Mouse (Mus musculus): ENCODE measurements around the gene Extl2. TPM values are rescaled to one million over a fixed set of nuclear protein-coding genes. Genes with fewer than 3 reads are reported as not detected.

Gene Extl2
- polyA plus RNA-seq, 2 experiments: 8.6 to 20.1 TPM

DNA sequence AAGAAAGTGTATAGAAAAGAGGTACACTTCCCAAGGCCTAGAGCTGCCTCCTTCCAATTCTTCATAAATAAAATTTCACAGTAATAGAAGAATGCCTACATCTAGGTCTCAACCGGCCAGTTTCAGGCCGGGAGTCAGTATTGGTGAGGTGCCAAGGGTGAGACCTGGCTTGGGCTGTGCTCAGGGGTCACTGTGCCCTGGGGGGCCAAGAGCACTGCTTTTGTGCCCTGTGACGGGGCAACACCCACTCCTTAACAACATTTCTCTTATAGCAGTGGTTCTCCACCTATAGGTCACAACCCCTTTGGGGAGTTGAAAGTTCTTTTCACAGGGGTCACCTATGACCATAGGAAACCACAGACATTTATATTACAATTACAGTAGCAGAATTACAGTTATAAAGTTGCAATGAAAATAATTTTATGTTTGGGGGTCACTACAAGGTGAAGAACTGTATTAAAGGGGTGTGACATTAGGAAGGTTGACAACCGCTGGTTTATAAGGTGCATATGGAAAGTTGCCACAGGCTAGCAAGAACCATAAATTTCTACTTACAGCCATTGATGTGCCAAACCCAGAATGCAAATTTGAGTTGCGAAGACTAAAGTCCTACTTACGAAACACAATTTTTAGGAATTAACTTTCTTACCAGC is 26.1 kb downstream of the Extl2 start:
- Histone ChIP-seq H3K36me3 (ENCODE audit: control insufficient read depth, insufficient read depth, low read length) (no peaks in the 10 kb centered on the region), H3K9ac (ENCODE audit: low read depth, low read length, severe bottlenecking) (no peak overlapping the region), H3K9me3 (ENCODE audit: control insufficient read depth, low read length) (no peaks in the 10 kb centered on the region), H3K27me3 (ENCODE audit: control insufficient read depth, insufficient read depth, low read length) (no peaks in the 10 kb centered on the region), H3K27ac (replicated peaks; ENCODE audit: low read depth, low read length) (no peak overlapping the region), H3K4me3 (replicated peaks; ENCODE audit: low read length) (no peak overlapping the region), H3K4me1 (ENCODE audit: control insufficient read depth, insufficient read depth, low read length) (no peaks in the 10 kb centered on the region), H3K4me2 (replicated peaks; ENCODE audit: low read depth, low read length, severe bottlenecking) (no peak overlapping the region)
- ATAC-seq (ENCODE audit: low FRiP score, low read depth) (no peak), DNase-seq (ENCODE audit: low spot score) (no peak)
- WGBS: 46% methylated on average over 6 of the region's 6 CpGs
- no peak for TF ChIP-seq POLR2A (IDR thresholded peaks at IDR 0.05; ENCODE audit: borderline replicate concordance, extremely low read depth, insufficient read depth, insufficient read length)

DNA sequence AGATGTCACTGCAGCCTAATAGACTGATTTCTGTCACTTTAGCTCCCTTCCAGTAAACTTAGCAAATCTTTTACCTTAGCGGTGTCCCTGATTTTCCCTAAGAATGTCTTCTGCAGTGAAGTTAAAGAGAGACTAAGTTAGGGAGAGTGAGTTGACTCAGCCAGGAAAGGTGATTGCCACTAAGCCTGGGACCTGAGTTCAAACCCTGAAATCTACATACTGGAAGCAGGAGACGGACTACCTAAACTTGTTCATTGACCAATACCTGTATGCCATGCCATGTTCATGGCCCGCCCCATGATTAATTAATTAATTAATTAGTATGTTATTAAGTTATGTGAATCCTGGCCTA is 26.6 kb downstream of the Extl2 start:
- ATAC-seq (ENCODE audit: low FRiP score, low read depth) (peak; percentile 30), DNase-seq (ENCODE audit: low spot score) (peak; percentile 86)
- 50% methylated on average over 3 of the region's 3 CpGs for WGBS
- no peaks in the 10 kb centered on the region for H3K36me3 ChIP-seq (ENCODE audit: control insufficient read depth, insufficient read depth, low read length)
- no peak overlapping the region for H3K4me3 ChIP-seq (replicated peaks; ENCODE audit: low read length)
- no peak overlapping the region for H3K27ac ChIP-seq (replicated peaks; ENCODE audit: low read depth, low read length)
- no peak overlapping the region for H3K9ac ChIP-seq (ENCODE audit: low read depth, low read length, severe bottlenecking)
- no peak for TF ChIP-seq POLR2A (IDR thresholded peaks at IDR 0.05; ENCODE audit: borderline replicate concordance, extremely low read depth, insufficient read depth, insufficient read length)
- no peaks in the 10 kb centered on the region for H3K4me1 ChIP-seq (ENCODE audit: control insufficient read depth, insufficient read depth, low read length)
- no peak overlapping the region for H3K4me2 ChIP-seq (replicated peaks; ENCODE audit: low read depth, low read length, severe bottlenecking)
- H3K9me3 ChIP-seq (ENCODE audit: control insufficient read depth, low read length): no peaks in the 10 kb centered on the region
- H3K27me3 ChIP-seq (ENCODE audit: control insufficient read depth, insufficient read depth, low read length): no peaks in the 10 kb centered on the region

DNA sequence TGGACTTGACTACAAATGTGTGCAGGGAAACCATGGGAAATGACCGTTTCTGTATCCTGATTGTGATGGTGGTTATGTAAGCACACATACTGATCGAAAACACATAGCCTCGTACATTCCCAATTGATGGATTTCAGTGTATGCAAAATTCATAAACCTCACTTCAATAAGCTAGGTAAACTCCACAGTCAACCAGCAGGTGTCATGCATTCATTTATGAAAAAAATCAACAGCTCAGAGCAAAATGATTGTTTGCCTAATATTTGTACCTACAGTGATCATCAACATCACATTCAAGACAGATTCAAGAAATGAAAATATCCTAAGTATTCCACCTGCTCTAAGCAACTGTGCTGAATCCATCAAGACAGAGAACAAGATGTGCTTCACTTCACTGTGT is 33.5 kb downstream of the Extl2 start:
- H3K27ac ChIP-seq (replicated peaks; ENCODE audit: low read depth, low read length): no peak overlapping the region
- H3K9ac ChIP-seq (ENCODE audit: low read depth, low read length, severe bottlenecking): no peak overlapping the region
- H3K27me3 ChIP-seq (ENCODE audit: control insufficient read depth, insufficient read depth, low read length): no peaks in the 10 kb centered on the region
- H3K4me3 ChIP-seq (replicated peaks; ENCODE audit: low read length): no peak overlapping the region
- DNase-seq (ENCODE audit: low spot score): no peak
- no peak for ATAC-seq (ENCODE audit: low FRiP score, low read depth)
- H3K4me2 ChIP-seq (replicated peaks; ENCODE audit: low read depth, low read length, severe bottlenecking): no peak overlapping the region
- H3K36me3 ChIP-seq (ENCODE audit: control insufficient read depth, insufficient read depth, low read length): no peaks in the 10 kb centered on the region
- TF ChIP-seq POLR2A (IDR thresholded peaks at IDR 0.05; ENCODE audit: borderline replicate concordance, extremely low read depth, insufficient read depth, insufficient read length): no peak
- H3K4me1 ChIP-seq (ENCODE audit: control insufficient read depth, insufficient read depth, low read length): no peaks in the 10 kb centered on the region
- WGBS: 85% methylated on average over 3 of the region's 3 CpGs
- H3K9me3 ChIP-seq (ENCODE audit: control insufficient read depth, low read length): no peaks in the 10 kb centered on the region

DNA sequence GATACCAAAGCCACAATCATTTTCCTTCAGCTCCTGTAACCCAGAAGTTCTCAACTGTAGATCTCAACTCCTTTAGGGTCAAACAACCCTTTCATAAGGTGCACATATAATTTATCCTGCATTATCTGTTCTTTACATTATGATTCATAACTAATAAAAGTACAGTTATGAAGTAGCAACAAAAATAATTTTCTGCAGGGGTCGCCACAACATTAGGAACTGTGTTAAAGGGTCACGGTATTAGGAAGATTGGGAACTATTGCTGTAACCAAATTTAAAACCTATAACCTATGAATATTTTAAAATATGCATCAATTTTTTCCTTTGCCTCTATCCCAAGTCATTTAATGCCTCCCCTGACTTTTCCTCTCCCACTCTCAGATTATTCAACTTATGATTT is 38.7 kb downstream of the Extl2 start:
- no peak for TF ChIP-seq POLR2A (IDR thresholded peaks at IDR 0.05; ENCODE audit: borderline replicate concordance, extremely low read depth, insufficient read depth, insufficient read length)
- WGBS: 78% methylated on average over 2 of the region's 2 CpGs

DNA sequence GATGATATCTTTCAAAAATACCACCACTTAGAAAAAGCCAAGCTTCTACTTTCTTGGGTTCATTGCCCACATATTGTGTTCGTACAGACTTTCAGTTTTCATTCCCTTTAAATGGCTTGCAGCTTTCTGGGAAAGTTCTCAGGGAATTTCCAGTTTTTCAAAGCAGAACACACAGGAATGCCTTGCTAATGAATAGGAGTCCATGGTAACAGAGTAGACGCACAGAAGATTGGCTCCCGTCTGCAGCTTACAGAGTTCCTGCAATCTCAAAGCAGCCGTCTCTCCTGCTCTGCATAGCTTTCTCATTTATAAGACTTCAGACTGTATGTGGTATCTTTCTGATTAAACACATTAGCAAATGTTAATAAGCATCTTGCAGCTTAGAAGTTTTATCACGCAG is 39.8 kb downstream of the Extl2 start:
- H3K9ac ChIP-seq (ENCODE audit: low read depth, low read length, severe bottlenecking): no peak overlapping the region
- 41% methylated on average over 5 of the region's 5 CpGs for WGBS
- no peak overlapping the region for H3K4me2 ChIP-seq (replicated peaks; ENCODE audit: low read depth, low read length, severe bottlenecking)
- DNase-seq (ENCODE audit: low spot score) (no peak), ATAC-seq (ENCODE audit: low FRiP score, low read depth) (no peak)
- H3K9me3 ChIP-seq (ENCODE audit: control insufficient read depth, low read length): no peaks in the 10 kb centered on the region
- H3K27ac ChIP-seq (replicated peaks; ENCODE audit: low read depth, low read length): no peak overlapping the region
- H3K4me1 ChIP-seq (ENCODE audit: control insufficient read depth, insufficient read depth, low read length): no peaks in the 10 kb centered on the region
- no peaks in the 10 kb centered on the region for H3K36me3 ChIP-seq (ENCODE audit: control insufficient read depth, insufficient read depth, low read length)
- no peak overlapping the region for H3K4me3 ChIP-seq (replicated peaks; ENCODE audit: low read length)
- no peak for TF ChIP-seq POLR2A (IDR thresholded peaks at IDR 0.05; ENCODE audit: borderline replicate concordance, extremely low read depth, insufficient read depth, insufficient read length)
- H3K27me3 ChIP-seq (ENCODE audit: control insufficient read depth, insufficient read depth, low read length): no peaks in the 10 kb centered on the region

More for the DNA sequence above, 38.7 kb downstream of the Extl2 start:
- H3K27me3 ChIP-seq (ENCODE audit: control insufficient read depth, insufficient read depth, low read length): no peaks in the 10 kb centered on the region
- H3K4me2 ChIP-seq (replicated peaks; ENCODE audit: low read depth, low read length, severe bottlenecking): no peak overlapping the region
- H3K9me3 ChIP-seq (ENCODE audit: control insufficient read depth, low read length): no peaks in the 10 kb centered on the region
- H3K4me1 ChIP-seq (ENCODE audit: control insufficient read depth, insufficient read depth, low read length): no peaks in the 10 kb centered on the region
- no peak overlapping the region for H3K4me3 ChIP-seq (replicated peaks; ENCODE audit: low read length)
- no peak overlapping the region for H3K27ac ChIP-seq (replicated peaks; ENCODE audit: low read depth, low read length)
- no peak overlapping the region for H3K9ac ChIP-seq (ENCODE audit: low read depth, low read length, severe bottlenecking)
- peak; percentile 25 for DNase-seq (ENCODE audit: low spot score)
- ATAC-seq (ENCODE audit: low FRiP score, low read depth): no peak
- H3K36me3 ChIP-seq (ENCODE audit: control insufficient read depth, insufficient read depth, low read length): no peaks in the 10 kb centered on the region

DNA sequence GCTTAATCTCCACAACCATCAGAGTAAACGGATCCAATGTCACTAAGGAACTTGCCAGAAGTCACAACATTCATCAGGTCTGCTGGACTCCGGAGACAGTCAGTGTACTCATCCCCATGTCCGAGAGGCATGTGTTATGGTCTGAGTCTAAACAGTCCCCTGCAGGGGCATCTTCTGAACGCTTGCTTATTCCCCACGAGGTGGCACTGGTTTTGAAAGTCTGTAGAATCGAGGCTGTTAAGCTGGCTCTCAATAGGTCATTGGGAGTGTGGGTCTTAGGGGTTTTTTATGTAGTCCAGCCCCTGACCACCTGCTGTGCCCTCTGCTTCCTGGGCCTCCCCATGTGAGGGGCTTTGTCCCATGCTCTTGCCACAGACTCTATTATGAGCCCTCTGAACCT is 49.8 kb downstream of the Extl2 start:
- no peak for TF ChIP-seq POLR2A (IDR thresholded peaks at IDR 0.05; ENCODE audit: borderline replicate concordance, extremely low read depth, insufficient read depth, insufficient read length)
- no peak for ATAC-seq (ENCODE audit: low FRiP score, low read depth)
- WGBS: 71% methylated on average over 6 of the region's 6 CpGs

More for the DNA sequence above, 49.8 kb downstream of the Extl2 start:
- Histone ChIP-seq H3K9me3 (ENCODE audit: control insufficient read depth, low read length) (no peaks in the 10 kb centered on the region), H3K36me3 (ENCODE audit: control insufficient read depth, insufficient read depth, low read length) (no peaks in the 10 kb centered on the region), H3K9ac (ENCODE audit: low read depth, low read length, severe bottlenecking) (no peak overlapping the region), H3K4me2 (replicated peaks; ENCODE audit: low read depth, low read length, severe bottlenecking) (no peak overlapping the region), H3K27me3 (ENCODE audit: control insufficient read depth, insufficient read depth, low read length) (no peaks in the 10 kb centered on the region), H3K27ac (replicated peaks; ENCODE audit: low read depth, low read length) (no peak overlapping the region), H3K4me1 (ENCODE audit: control insufficient read depth, insufficient read depth, low read length) (no peaks in the 10 kb centered on the region), H3K4me3 (replicated peaks; ENCODE audit: low read length) (no peak overlapping the region)
- DNase-seq (ENCODE audit: low spot score): no peak
